Mouse (Mus musculus): ENCODE results near the gene Mms19. TPM values are rescaled to one million over a fixed set of nuclear protein-coding genes. Genes with fewer than 3 reads are reported as not detected.

Gene Mms19
- polyA plus RNA-seq, 1 experiment from 2014 or later = 35.6 TPM

DNA sequence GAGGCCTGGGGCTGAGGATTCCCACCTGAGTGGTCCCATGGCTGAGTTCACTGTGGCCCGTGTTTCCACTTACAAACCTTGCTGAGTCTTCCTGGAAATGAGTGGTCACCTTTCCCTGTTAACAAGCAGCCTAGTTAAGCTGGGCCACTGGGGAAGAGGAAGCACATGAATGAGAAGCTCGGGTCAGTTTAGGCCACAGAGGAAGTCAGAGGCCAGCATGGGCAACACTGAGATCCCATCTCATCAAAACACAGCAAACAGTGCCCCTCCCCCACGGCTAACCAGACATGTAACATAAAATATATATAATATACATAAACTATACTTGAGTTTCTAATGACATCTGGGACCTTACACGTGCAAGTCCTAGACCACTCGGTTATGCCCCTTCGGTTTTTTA lies 8.9 kb upstream of the Mms19 start:
- no peak overlapping the region for H3K9ac ChIP-seq
- no peak for DNase-seq
- H3K9me3 ChIP-seq (ENCODE audit: low read depth, low read length) = no peaks in the 10 kb centered on the region
- no peaks in the 10 kb centered on the region for H3K4me1 ChIP-seq (ENCODE audit: insufficient read depth)
- no peak overlapping the region for H3K27ac ChIP-seq (ENCODE audit: low read depth)
- H3K36me3 ChIP-seq (ENCODE audit: insufficient read depth) = no peaks in the 10 kb centered on the region
- H3K4me3 ChIP-seq (ENCODE audit: low read depth, low read length) = no peak overlapping the region
- 76% methylated on average over 6 of the region's 6 CpGs for WGBS
- no peak for TF ChIP-seq CTCF (IDR thresholded peaks at IDR 0.05; ENCODE audit: low read depth)
- H3K4me2 ChIP-seq = no peak overlapping the region
- no peaks in the 10 kb centered on the region for H3K27me3 ChIP-seq (ENCODE audit: insufficient read depth, low read length)
- ATAC-seq (ENCODE audit: insufficient read depth) = no peak

- no peak for ATAC-seq (ENCODE audit: insufficient read depth)
- Histone ChIP-seq H3K9ac (no peak overlapping the region), H3K4me1 (ENCODE audit: insufficient read depth) (no peaks in the 10 kb centered on the region), H3K27me3 (ENCODE audit: insufficient read depth, low read length) (no peaks in the 10 kb centered on the region), H3K36me3 (ENCODE audit: insufficient read depth) (no peaks in the 10 kb centered on the region), H3K9me3 (ENCODE audit: low read depth, low read length) (no peaks in the 10 kb centered on the region), H3K4me3 (ENCODE audit: low read depth, low read length) (no peak overlapping the region), H3K4me2 (no peak overlapping the region), H3K27ac (ENCODE audit: low read depth) (no peak overlapping the region)
- DNase-seq = no peak
- no peak for TF ChIP-seq CTCF (IDR thresholded peaks at IDR 0.05; ENCODE audit: low read depth)
- 75% methylated on average over 4 of the region's 4 CpGs for WGBS
Measured at GRCm38 (mm10) chr19:41987206-41987605, 6.2 kb upstream of the Mms19 start.

- no peak for DNase-seq
- Histone ChIP-seq H3K9me3 (ENCODE audit: low read depth, low read length) (no peaks in the 10 kb centered on the region), H3K4me2 (no peak overlapping the region), H3K4me1 (ENCODE audit: insufficient read depth) (no peaks in the 10 kb centered on the region), H3K9ac (no peak overlapping the region), H3K36me3 (ENCODE audit: insufficient read depth) (no peaks in the 10 kb centered on the region), H3K27me3 (ENCODE audit: insufficient read depth, low read length) (no peaks in the 10 kb centered on the region), H3K27ac (ENCODE audit: low read depth) (no peak overlapping the region), H3K4me3 (ENCODE audit: low read depth, low read length) (no peak overlapping the region)
- no peak for ATAC-seq (ENCODE audit: insufficient read depth)
- 89% methylated on average over 5 of the region's 5 CpGs for WGBS
- no peak for TF ChIP-seq CTCF (IDR thresholded peaks at IDR 0.05; ENCODE audit: low read depth)
Measured at GRCm38 (mm10) chr19:41985994-41986393, 5.0 kb upstream of the Mms19 start.

DNA sequence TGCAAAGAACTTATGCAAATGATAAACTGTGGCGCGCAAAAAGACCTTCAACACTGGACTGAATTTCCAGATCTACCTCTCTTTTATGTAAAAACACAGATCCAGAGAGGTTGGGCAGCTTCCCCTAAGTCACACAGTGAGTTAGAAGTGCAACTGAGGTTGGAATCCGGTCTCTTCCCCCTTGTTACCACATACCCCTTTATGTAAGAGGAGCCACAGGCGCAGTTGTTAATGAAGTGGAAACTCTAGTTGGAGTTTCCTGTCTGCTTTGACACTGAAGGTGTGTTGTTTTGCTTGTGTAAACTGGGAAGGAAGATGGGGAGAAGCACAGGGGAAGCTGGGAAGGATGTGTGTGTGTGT lies 1.8 kb upstream of the Mms19 start:
- Histone ChIP-seq H3K27ac (ENCODE audit: low read depth) (no peak overlapping the region), H3K4me1 (ENCODE audit: insufficient read depth) (no peaks in the 10 kb centered on the region; the same call in 1 of the 2 replicates), H3K9ac (peak overlapping the region; percentile 80; the same call in 1 of the 2 replicates), H3K36me3 (ENCODE audit: insufficient read depth) (no peaks in the 10 kb centered on the region), H3K27me3 (ENCODE audit: insufficient read depth, low read length) (no peaks in the 10 kb centered on the region), H3K4me3 (ENCODE audit: low read depth, low read length) (peak overlapping the region; percentile 85), H3K9me3 (ENCODE audit: low read depth, low read length) (no peaks in the 10 kb centered on the region), H3K4me2 (peak overlapping the region; percentile 80)
- DNase-seq (peak; percentile 45), ATAC-seq (ENCODE audit: insufficient read depth) (no peak)
- TF ChIP-seq CTCF (IDR thresholded peaks at IDR 0.05; ENCODE audit: low read depth) = no peak
- whole genome bisulfite sequencing = 6% methylated on average over 4 of the region's 4 CpGs

- H3K4me1 ChIP-seq (ENCODE audit: insufficient read depth) = no peaks in the 10 kb centered on the region; the same call in 1 of the 2 replicates
- DNase-seq (peak; percentile 51), ATAC-seq (ENCODE audit: insufficient read depth) (no peak)
- H3K9ac ChIP-seq = peak overlapping the region; percentile 80
- H3K9me3 ChIP-seq (ENCODE audit: low read depth, low read length) = no peaks in the 10 kb centered on the region
- H3K27ac ChIP-seq (ENCODE audit: low read depth) = peak overlapping the region; percentile 86
- under 1% methylated on average over 70 of the region's 74 CpGs for WGBS
- H3K36me3 ChIP-seq (ENCODE audit: insufficient read depth) = peaks cover 3% of the 10 kb centered on the region; the same call in 1 of the 2 replicates
- H3K27me3 ChIP-seq (ENCODE audit: insufficient read depth, low read length) = no peaks in the 10 kb centered on the region
- peak overlapping the region; percentile 85 for H3K4me3 ChIP-seq (ENCODE audit: low read depth, low read length)
- no peak for TF ChIP-seq CTCF (IDR thresholded peaks at IDR 0.05; ENCODE audit: low read depth)
- H3K4me2 ChIP-seq = peak overlapping the region; percentile 80
Measured at GRCm38 (mm10) chr19:41981931-41982790, 1.2 kb upstream of the Mms19 start.

DNA sequence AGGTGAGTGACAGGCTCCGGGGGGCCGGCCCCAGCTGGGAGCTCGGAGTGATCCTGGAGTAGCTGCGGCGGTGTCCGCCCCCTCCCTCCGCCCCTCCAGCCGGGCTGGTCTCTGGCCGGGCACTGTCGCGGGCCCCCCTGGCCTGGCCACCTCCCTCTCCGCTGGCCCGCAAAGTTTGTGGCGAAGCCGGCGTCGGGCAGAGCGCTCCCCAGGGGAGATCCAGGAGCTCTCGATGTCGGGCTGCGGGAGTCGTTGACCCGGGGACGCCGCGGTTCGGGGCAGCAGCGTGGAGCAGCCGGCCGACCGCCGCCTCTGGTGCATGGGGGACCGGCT lies 604 bp upstream of the Mms19 start, which contains the start of gene Ubtd1:
Ubtd1 (plus strand) TSS at position 169 of the 333 bp plus-strand sequence.
- WGBS = 0% methylated on average over 30 of the region's 33 CpGs
- DNase-seq (no peak), ATAC-seq (ENCODE audit: insufficient read depth) (no peak; the same call in 1 of the 2 replicates)
- Histone ChIP-seq H3K27ac (ENCODE audit: low read depth) (peak within 1 kb of the TSS; percentile 87), H3K36me3 (ENCODE audit: insufficient read depth) (peaks cover 3% of the 10 kb centered on the region; the same call in 1 of the 2 replicates), H3K9me3 (ENCODE audit: low read depth, low read length) (no peaks in the 10 kb centered on the region), H3K4me2 (peak within 1 kb of the TSS; percentile 80), H3K27me3 (ENCODE audit: insufficient read depth, low read length) (no peaks in the 10 kb centered on the region), H3K9ac (peak within 1 kb of the TSS; percentile 80), H3K4me3 (ENCODE audit: low read depth, low read length) (peak within 1 kb of the TSS; percentile 85), H3K4me1 (ENCODE audit: insufficient read depth) (no peaks in the 10 kb centered on the region; the same call in 1 of the 2 replicates)
- no peak for TF ChIP-seq CTCF (IDR thresholded peaks at IDR 0.05; ENCODE audit: low read depth)

DNA sequence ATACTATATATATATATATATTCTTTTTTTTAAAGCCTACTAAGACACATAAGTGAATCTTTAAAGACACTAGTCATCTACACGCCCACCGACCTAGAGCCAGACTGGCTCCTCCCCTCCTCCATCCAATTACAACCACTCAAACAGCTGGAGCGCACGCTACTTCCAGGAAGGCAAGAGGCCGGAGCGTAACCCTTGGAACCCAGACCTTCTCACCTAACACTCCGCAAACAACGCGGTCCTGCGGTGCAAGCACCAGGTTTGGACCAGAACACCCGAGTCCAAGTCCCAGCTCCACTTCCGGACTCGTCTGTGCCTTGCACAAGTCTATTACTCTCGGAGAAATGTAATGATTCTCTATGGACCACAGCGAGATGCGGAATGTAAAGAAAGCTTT lies 537 bp downstream of the Mms19 start:
- peak overlapping the region; percentile 85 for H3K4me3 ChIP-seq (ENCODE audit: low read depth, low read length)
- TF ChIP-seq CTCF (IDR thresholded peaks at IDR 0.05; ENCODE audit: low read depth) = no peak
- no peaks in the 10 kb centered on the region for H3K27me3 ChIP-seq (ENCODE audit: insufficient read depth, low read length)
- H3K36me3 ChIP-seq (ENCODE audit: insufficient read depth) = peaks cover 3% of the 10 kb centered on the region; the same call in 1 of the 2 replicates
- WGBS = under 1% methylated on average over 16 of the region's 16 CpGs
- DNase-seq (peak; percentile 69), ATAC-seq (ENCODE audit: insufficient read depth) (peak; percentile 7; the same call in 1 of the 2 replicates)
- H3K9ac ChIP-seq = peak overlapping the region; percentile 80
- H3K4me1 ChIP-seq (ENCODE audit: insufficient read depth) = no peaks in the 10 kb centered on the region; the same call in 1 of the 2 replicates
- peak overlapping the region; percentile 87 for H3K27ac ChIP-seq (ENCODE audit: low read depth)
- H3K4me2 ChIP-seq = peak overlapping the region; percentile 80
- no peaks in the 10 kb centered on the region for H3K9me3 ChIP-seq (ENCODE audit: low read depth, low read length)

Measured in lung, embryonic 14.5 days (tissue).